Mouse (Mus musculus) lung, embryonic 14.5 days (tissue): ENCODE measurements at regions not wholly inside any gene's neighbourhood (a gene's known extent, or its start where the extent isn't known, plus 50 kb on each side); places are given as distances from the start of the nearest gene placed in this dataset.

ENCODE experiments used
- ATAC-seq: fragments of 200-750 bp; cut with Nextera tagmentation; 2 replicates; pipeline ENCODE4 v1.8.0; 2017; ENCODE audit warnings: mild to moderate bottlenecking, moderate TSS enrichment, moderate library complexity; ENCODE audit not compliant: insufficient read depth
- DNase-seq: peaks from one replicate; pipeline ENCODE4 v3.0.0-alpha.2; 2015
- H3K27ac ChIP-seq: fragments of 300-500 bp; sonication (generic); 2 replicates; pipeline ENCODE4 v1.5.1; 2014; ENCODE audit warnings: low read depth, mild to moderate bottlenecking, moderate library complexity
- H3K27me3 ChIP-seq: fragments of 300-500 bp; sonication (generic); 2 replicates; pipeline ENCODE4 v1.6.1; 2014; ENCODE audit warnings: low read length, control low read depth; ENCODE audit not compliant: insufficient read depth
- H3K36me3 ChIP-seq: fragments of 300-500 bp; sonication (generic); 2 replicates; pipeline ENCODE4 v1.6.1; 2014; ENCODE audit warnings: control low read depth; ENCODE audit not compliant: insufficient read depth
- H3K4me1 ChIP-seq: fragments of 300-500 bp; sonication (generic); 2 replicates; pipeline ENCODE4 v1.6.1; 2014; ENCODE audit warnings: antibody characterized with exemption, control low read depth; ENCODE audit not compliant: insufficient read depth
- H3K4me2 ChIP-seq: fragments of 300-500 bp; sonication (generic); 2 replicates; pipeline ENCODE4 v1.6.1; 2014; ENCODE audit warnings: mild to moderate bottlenecking
- H3K4me3 ChIP-seq: fragments of 300-500 bp; sonication (generic); 2 replicates; pipeline ENCODE4 v1.5.1; 2014; ENCODE audit warnings: low read depth, low read length
- H3K9ac ChIP-seq: fragments of 300-500 bp; sonication (generic); 2 replicates; pipeline ENCODE4 v1.6.1; 2014
- H3K9me3 ChIP-seq: fragments of 300-500 bp; sonication (generic); 2 replicates; pipeline ENCODE4 v1.6.1; 2016; ENCODE audit warnings: low read depth, low read length, control low read depth
- CTCF ChIP-seq: IDR thresholded peaks from 2 replicates; pipeline ENCODE4 v1.5.1; 2016; ENCODE audit warnings: antibody characterized with exemption, low read depth
- WGBS: fragments of 180-500 bp; shearing (Covaris S2); extraction: QIAGEN DNeasy Blood & Tissue Kit; methylation state at CpG from one replicate; pipeline ENCODE4 v1.1.7; 2014; 5-methylcytosine and 5-hydroxymethylcytosine counted together

GRCm38 (mm10) chr2:100857772-100858171 is 766.7 kb upstream of the Rag2 start:
- H3K27me3 ChIP-seq: no peaks in the 10 kb centered on the region
- DNase-seq: peak; percentile 78
- TF ChIP-seq CTCF: no peak
- no peak overlapping the region for H3K4me2 ChIP-seq
- ATAC-seq: peak; percentile 54; the same call in 1 of the 2 replicates
- WGBS: 34% methylated on average over 2 of the region's 2 CpGs
- no peaks in the 10 kb centered on the region for H3K4me1 ChIP-seq
- H3K27ac ChIP-seq: no peak overlapping the region
- H3K9ac ChIP-seq: no peak overlapping the region
- no peak overlapping the region for H3K4me3 ChIP-seq
- no peaks in the 10 kb centered on the region for H3K9me3 ChIP-seq
- no peaks in the 10 kb centered on the region for H3K36me3 ChIP-seq

- H3K27me3 ChIP-seq: no peaks in the 10 kb centered on the region
- H3K9me3 ChIP-seq: no peaks in the 10 kb centered on the region
- no peak for TF ChIP-seq CTCF
- ATAC-seq: no peak
- DNase-seq: no peak
- WGBS: 79% methylated on average over 1 of the region's 1 CpGs
- H3K4me1 ChIP-seq: no peaks in the 10 kb centered on the region
- H3K27ac ChIP-seq: no peak overlapping the region
- H3K4me2 ChIP-seq: no peak overlapping the region
- no peak overlapping the region for H3K9ac ChIP-seq
- H3K36me3 ChIP-seq: no peaks in the 10 kb centered on the region
- H3K4me3 ChIP-seq: no peak overlapping the region
Observed at GRCm38 (mm10) chr2:100865495-100865894, 759.0 kb upstream of the Rag2 start.
